Mouse (Mus musculus): ENCODE measurements at regions not wholly inside any gene's neighbourhood (a gene's known extent, or its start where the extent isn't known, plus 50 kb on each side); places are given as distances from the start of the nearest gene placed in this dataset.

- DNase-seq (ENCODE audit: low spot score in 2 of 2) = no peak
Measured at GRCm38 (mm10) chr1:77933095-77933766, 263.7 kb downstream of the Pax3 start.

- DNase-seq (ENCODE audit: low spot score in 2 of 2) = no peak
Measured at GRCm38 (mm10) chr1:77932226-77932625, 264.7 kb downstream of the Pax3 start.

GRCm38 (mm10) chr1:77930661-77931060 lies 266.3 kb downstream of the Pax3 start:
- DNase-seq (ENCODE audit: low spot score in 2 of 2) = no peak

GRCm38 (mm10) chr1:77929552-77929951 lies 267.4 kb downstream of the Pax3 start:
- DNase-seq (ENCODE audit: low spot score in 2 of 2) = no peak

GRCm38 (mm10) chr1:77926146-77926545 lies 270.8 kb downstream of the Pax3 start:
- DNase-seq (ENCODE audit: low spot score in 2 of 2) = no peak

GRCm38 (mm10) chr1:77896226-77896625 lies 300.7 kb downstream of the Pax3 start:
- DNase-seq (ENCODE audit: low spot score in 2 of 2) = peak in 1 of 2 experiments; percentile 22

GRCm38 (mm10) chr1:77879026-77879425 lies 317.9 kb downstream of the Pax3 start:
- no peak for DNase-seq (ENCODE audit: low spot score in 2 of 2)

- DNase-seq (ENCODE audit: low spot score in 2 of 2) = no peak
Measured at GRCm38 (mm10) chr1:77870125-77870524, 326.8 kb downstream of the Pax3 start.

GRCm38 (mm10) chr1:77869174-77869573 lies 327.8 kb downstream of the Pax3 start:
- no peak for DNase-seq (ENCODE audit: low spot score in 2 of 2)

GRCm38 (mm10) chr1:77859931-77860330 lies 337.0 kb downstream of the Pax3 start:
- DNase-seq (ENCODE audit: low spot score in 2 of 2) = no peak

GRCm38 (mm10) chr1:77854366-77854765 lies 339.5 kb upstream of the Epha4 start:
- no peak for DNase-seq (ENCODE audit: low spot score in 2 of 2)

- DNase-seq (ENCODE audit: low spot score in 2 of 2) = no peak
Measured at GRCm38 (mm10) chr1:77847766-77848615, 333.1 kb upstream of the Epha4 start.

GRCm38 (mm10) chr1:77846039-77846727 lies 331.3 kb upstream of the Epha4 start:
- no peak for DNase-seq (ENCODE audit: low spot score in 2 of 2)

- DNase-seq (ENCODE audit: low spot score in 2 of 2) = no peak
Measured at GRCm38 (mm10) chr1:77840672-77841071, 325.8 kb upstream of the Epha4 start.

GRCm38 (mm10) chr1:77832174-77832573 lies 317.3 kb upstream of the Epha4 start:
- DNase-seq (ENCODE audit: low spot score in 2 of 2) = no peak

- peak in 1 of 2 experiments; percentile 7 for DNase-seq (ENCODE audit: low spot score in 2 of 2)
Measured at GRCm38 (mm10) chr1:77824716-77825387, 310.0 kb upstream of the Epha4 start.

GRCm38 (mm10) chr1:77823801-77824687 lies 309.2 kb upstream of the Epha4 start:
- DNase-seq (ENCODE audit: low spot score in 2 of 2) = peak; percentile 10 to 11

GRCm38 (mm10) chr1:77820101-77820500 lies 305.2 kb upstream of the Epha4 start:
- DNase-seq (ENCODE audit: low spot score in 2 of 2) = no peak

GRCm38 (mm10) chr1:77815451-77815850 lies 300.6 kb upstream of the Epha4 start:
- DNase-seq (ENCODE audit: low spot score in 2 of 2) = no peak

GRCm38 (mm10) chr1:77811573-77811972 lies 296.7 kb upstream of the Epha4 start:
- no peak for DNase-seq (ENCODE audit: low spot score in 2 of 2)

- no peak for DNase-seq (ENCODE audit: low spot score in 2 of 2)
Measured at GRCm38 (mm10) chr1:77790974-77791373, 276.1 kb upstream of the Epha4 start.

Data from frontal cortex, postnatal 25 days (tissue).